Mouse (Mus musculus): ENCODE measurements around the gene Nsun2. TPM values are rescaled to one million over a fixed set of nuclear protein-coding genes. Genes with fewer than 3 reads are reported as not detected.
"Not testable (repeated sequence)": the region's sequence is repeated elsewhere in the genome, so short reads cannot be mapped to it uniquely, and the experiment has no call there.

The Nsun2 gene
- polyA plus RNA-seq, 1 experiment from 2014 or later = 89.2 TPM

GRCm38 (mm10) chr13:69556728-69557127, 23.2 kb downstream of the Nsun2 start:
- no peak for ATAC-seq (ENCODE audit: low read depth)

GRCm38 (mm10) chr13:69558098-69558660, 24.6 kb downstream of the Nsun2 start:
- no peak for ATAC-seq (ENCODE audit: low read depth)
- no peaks in the 10 kb centered on the region for H3K27me3 ChIP-seq (ENCODE audit: control insufficient read depth, insufficient read depth, low read depth, low read length)
- H3K9ac ChIP-seq (ENCODE audit: low read length) = no peak overlapping the region
- H3K4me1 ChIP-seq (replicated peaks; ENCODE audit: control insufficient read depth, insufficient read depth, low read length) = no peaks in the 10 kb centered on the region
- no peak overlapping the region for H3K4me2 ChIP-seq (ENCODE audit: low read depth, low read length)
- no peaks in the 10 kb centered on the region for H3K9me3 ChIP-seq (ENCODE audit: control insufficient read depth, low read length)
- H3K4me3 ChIP-seq (ENCODE audit: low read length) = no peak overlapping the region
- no peak overlapping the region for H3K27ac ChIP-seq (ENCODE audit: low read length)
- 78% methylated on average over 6 of the region's 6 CpGs for WGBS
- H3K36me3 ChIP-seq (ENCODE audit: control insufficient read depth, insufficient read depth, low read length) = no peaks in the 10 kb centered on the region

More at GRCm38 (mm10) chr13:69556728-69557127, 23.2 kb downstream of the Nsun2 start:
- no peak overlapping the region for H3K4me2 ChIP-seq (ENCODE audit: low read depth, low read length)
- no peaks in the 10 kb centered on the region for H3K4me1 ChIP-seq (replicated peaks; ENCODE audit: control insufficient read depth, insufficient read depth, low read length)
- H3K36me3 ChIP-seq (ENCODE audit: control insufficient read depth, insufficient read depth, low read length) = no peaks in the 10 kb centered on the region
- no peak overlapping the region for H3K9ac ChIP-seq (ENCODE audit: low read length)
- no peak overlapping the region for H3K4me3 ChIP-seq (ENCODE audit: low read length)
- H3K27me3 ChIP-seq (ENCODE audit: control insufficient read depth, insufficient read depth, low read depth, low read length) = no peaks in the 10 kb centered on the region
- no peaks in the 10 kb centered on the region for H3K9me3 ChIP-seq (ENCODE audit: control insufficient read depth, low read length)
- no peak overlapping the region for H3K27ac ChIP-seq (ENCODE audit: low read length)

- no peak overlapping the region for H3K4me3 ChIP-seq (ENCODE audit: low read length)
- H3K36me3 ChIP-seq (ENCODE audit: control insufficient read depth, insufficient read depth, low read length) = no peaks in the 10 kb centered on the region
- peak; percentile 73 for ATAC-seq (ENCODE audit: low read depth)
- no peak overlapping the region for H3K9ac ChIP-seq (ENCODE audit: low read length)
- no peaks in the 10 kb centered on the region for H3K27me3 ChIP-seq (ENCODE audit: control insufficient read depth, insufficient read depth, low read depth, low read length)
- H3K27ac ChIP-seq (ENCODE audit: low read length) = no peak overlapping the region
- H3K4me2 ChIP-seq (ENCODE audit: low read depth, low read length) = no peak overlapping the region; the same call in 1 of the 2 replicates
- WGBS = 42% methylated on average over 13 of the region's 13 CpGs
- no peaks in the 10 kb centered on the region for H3K4me1 ChIP-seq (replicated peaks; ENCODE audit: control insufficient read depth, insufficient read depth, low read length)
- H3K9me3 ChIP-seq (ENCODE audit: control insufficient read depth, low read length) = no peaks in the 10 kb centered on the region
These were observed 25.9 kb downstream of the Nsun2 start for GRCm38 (mm10) chr13:69559291-69559961.

- Histone ChIP-seq H3K4me2 (ENCODE audit: low read depth, low read length) (no peak overlapping the region), H3K36me3 (ENCODE audit: control insufficient read depth, insufficient read depth, low read length) (no peaks in the 10 kb centered on the region), H3K4me1 (replicated peaks; ENCODE audit: control insufficient read depth, insufficient read depth, low read length) (no peaks in the 10 kb centered on the region), H3K9me3 (ENCODE audit: control insufficient read depth, low read length) (no peaks in the 10 kb centered on the region), H3K9ac (ENCODE audit: low read length) (no peak overlapping the region), H3K27ac (ENCODE audit: low read length) (no peak overlapping the region), H3K27me3 (ENCODE audit: control insufficient read depth, insufficient read depth, low read depth, low read length) (no peaks in the 10 kb centered on the region), H3K4me3 (ENCODE audit: low read length) (no peak overlapping the region)
- 85% methylated on average over 9 of the region's 9 CpGs for WGBS
- no peak for ATAC-seq (ENCODE audit: low read depth)
These were observed 28.5 kb downstream of the Nsun2 start for GRCm38 (mm10) chr13:69562004-69562403.

- Histone ChIP-seq H3K4me3 (ENCODE audit: low read length) (no peak overlapping the region), H3K36me3 (ENCODE audit: control insufficient read depth, insufficient read depth, low read length) (no peaks in the 10 kb centered on the region), H3K9ac (ENCODE audit: low read length) (no peak overlapping the region), H3K4me2 (ENCODE audit: low read depth, low read length) (no peak overlapping the region), H3K9me3 (ENCODE audit: control insufficient read depth, low read length) (no peaks in the 10 kb centered on the region), H3K4me1 (replicated peaks; ENCODE audit: control insufficient read depth, insufficient read depth, low read length) (no peaks in the 10 kb centered on the region), H3K27ac (ENCODE audit: low read length) (no peak overlapping the region), H3K27me3 (ENCODE audit: control insufficient read depth, insufficient read depth, low read depth, low read length) (no peaks in the 10 kb centered on the region)
- no peak for ATAC-seq (ENCODE audit: low read depth)
- 56% methylated on average over 12 of the region's 12 CpGs for WGBS
These were observed 29.4 kb downstream of the Nsun2 start for GRCm38 (mm10) chr13:69562654-69563574.

GRCm38 (mm10) chr13:69563905-69564304, 30.4 kb downstream of the Nsun2 start:
- no peak for ATAC-seq (ENCODE audit: low read depth)
- H3K4me1 ChIP-seq (replicated peaks; ENCODE audit: control insufficient read depth, insufficient read depth, low read length) = no peaks in the 10 kb centered on the region
- no peaks in the 10 kb centered on the region for H3K9me3 ChIP-seq (ENCODE audit: control insufficient read depth, low read length)
- no peak overlapping the region for H3K4me2 ChIP-seq (ENCODE audit: low read depth, low read length)
- H3K36me3 ChIP-seq (ENCODE audit: control insufficient read depth, insufficient read depth, low read length) = no peaks in the 10 kb centered on the region
- 55% methylated on average over 3 of the region's 3 CpGs for WGBS
- no peak overlapping the region for H3K27ac ChIP-seq (ENCODE audit: low read length)
- H3K9ac ChIP-seq (ENCODE audit: low read length) = no peak overlapping the region
- no peak overlapping the region for H3K4me3 ChIP-seq (ENCODE audit: low read length)
- H3K27me3 ChIP-seq (ENCODE audit: control insufficient read depth, insufficient read depth, low read depth, low read length) = no peaks in the 10 kb centered on the region

GRCm38 (mm10) chr13:69564573-69564972, 31.0 kb downstream of the Nsun2 start:
- H3K4me1 ChIP-seq (replicated peaks; ENCODE audit: control insufficient read depth, insufficient read depth, low read length) = no peaks in the 10 kb centered on the region
- H3K27me3 ChIP-seq (ENCODE audit: control insufficient read depth, insufficient read depth, low read depth, low read length) = no peaks in the 10 kb centered on the region
- no peaks in the 10 kb centered on the region for H3K36me3 ChIP-seq (ENCODE audit: control insufficient read depth, insufficient read depth, low read length)
- H3K4me2 ChIP-seq (ENCODE audit: low read depth, low read length) = no peak overlapping the region
- no peak overlapping the region for H3K27ac ChIP-seq (ENCODE audit: low read length)
- ATAC-seq (ENCODE audit: low read depth) = no peak
- no peak overlapping the region for H3K9ac ChIP-seq (ENCODE audit: low read length)
- no peaks in the 10 kb centered on the region for H3K9me3 ChIP-seq (ENCODE audit: control insufficient read depth, low read length)
- no peak overlapping the region for H3K4me3 ChIP-seq (ENCODE audit: low read length)

- not testable (repeated sequence) for H3K4me3 ChIP-seq (ENCODE audit: low read length); H3K4me2 ChIP-seq (ENCODE audit: low read depth, low read length); H3K27ac ChIP-seq (ENCODE audit: low read length); H3K9me3 ChIP-seq (ENCODE audit: control insufficient read depth, low read length); H3K36me3 ChIP-seq (ENCODE audit: control insufficient read depth, insufficient read depth, low read length); H3K9ac ChIP-seq (ENCODE audit: low read length); H3K4me1 ChIP-seq (replicated peaks; ENCODE audit: control insufficient read depth, insufficient read depth, low read length); ATAC-seq (ENCODE audit: low read depth); H3K27me3 ChIP-seq (ENCODE audit: control insufficient read depth, insufficient read depth, low read depth, low read length)
- 91% methylated on average over 4 of the region's 4 CpGs for WGBS
These were observed 31.9 kb downstream of the Nsun2 start for GRCm38 (mm10) chr13:69565401-69565800.

GRCm38 (mm10) chr13:69569201-69569600, 35.7 kb downstream of the Nsun2 start:
- Histone ChIP-seq H3K27ac (ENCODE audit: low read length) (no peak overlapping the region), H3K4me3 (ENCODE audit: low read length) (no peak overlapping the region), H3K9me3 (ENCODE audit: control insufficient read depth, low read length) (no peaks in the 10 kb centered on the region), H3K9ac (ENCODE audit: low read length) (no peak overlapping the region), H3K27me3 (ENCODE audit: control insufficient read depth, insufficient read depth, low read depth, low read length) (no peaks in the 10 kb centered on the region), H3K4me2 (ENCODE audit: low read depth, low read length) (no peak overlapping the region), H3K4me1 (replicated peaks; ENCODE audit: control insufficient read depth, insufficient read depth, low read length) (no peaks in the 10 kb centered on the region), H3K36me3 (ENCODE audit: control insufficient read depth, insufficient read depth, low read length) (no peaks in the 10 kb centered on the region)
- ATAC-seq (ENCODE audit: low read depth) = no peak
- 75% methylated on average over 9 of the region's 9 CpGs for WGBS
